ENCODE assay signal across 21 mouse cellular contexts in the genomic region with DNA sequence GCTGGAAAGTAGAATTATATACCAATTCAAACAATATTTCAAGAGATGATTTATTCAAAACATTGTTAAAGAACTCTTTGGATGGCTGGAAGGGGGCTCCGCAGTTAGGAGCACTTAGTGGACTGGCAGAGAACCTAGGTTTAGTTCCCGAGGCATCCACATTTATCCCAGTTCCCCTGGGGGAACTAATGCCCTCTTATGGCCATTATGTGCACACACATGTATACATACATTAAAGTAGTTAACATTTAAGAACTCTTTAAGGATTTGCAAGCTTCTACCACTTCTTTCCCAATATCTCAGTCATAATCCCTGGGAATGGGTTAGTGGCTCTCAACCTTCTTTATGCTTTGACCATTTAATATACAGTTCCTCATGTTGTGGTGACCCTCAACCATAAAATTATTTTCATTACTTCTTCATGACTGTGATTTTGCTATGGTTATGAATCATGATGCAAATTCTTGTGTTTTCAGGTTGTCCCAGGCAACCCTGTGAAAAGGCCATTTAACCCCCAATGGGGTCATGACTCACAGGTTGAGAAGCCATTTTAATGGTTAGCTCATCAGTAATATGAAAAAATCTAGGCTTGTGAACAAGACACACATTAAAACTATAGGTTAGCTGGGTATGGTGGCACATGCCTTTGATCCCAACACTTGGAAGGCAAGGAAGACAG. TPM values are rescaled to one million over a fixed set of nuclear protein-coding genes. Genes with fewer than 3 reads are reported as not detected.
DNase-seq lines count a peak whose midpoint lies in the region; ATAC-seq and TF ChIP-seq lines count a peak whose summit lies in the region.
"Had no signal": no experiment of that assay in that cellular context is flagged by ENCODE, and none has a peak within 500 bp of the region (broad histone marks: within the 10 kb centered on the region; RNA-seq: fewer than 3 reads in every experiment).

No protein-coding gene starts in this region.

- no peaks in the 10 kb centered on the region for H3K27me3 ChIP-seq in heart, postnatal 0 days (ENCODE audit: control insufficient read depth, insufficient read depth, low read length)
- no peaks in the 10 kb centered on the region for H3K27me3 ChIP-seq in lung, postnatal 0 days (replicated peaks; ENCODE audit: insufficient read depth, low read length)
- no peaks in the 10 kb centered on the region for H3K27me3 ChIP-seq in MEL (ENCODE audit: control insufficient read depth in 1 of 2, insufficient read depth in 2 of 2, low read length in 2 of 2)
- H3K27me3 ChIP-seq: heart, embryonic 13.5 days; hindbrain, embryonic 12.5 days; liver, embryonic 15.5 days; neural tube, embryonic 12.5 days; stomach, embryonic 15.5 days had no signal

- no peak overlapping the region for H3K9ac ChIP-seq in heart, postnatal 0 days (replicated peaks; ENCODE audit: low read depth, low read length)
- H3K9ac ChIP-seq in lung, postnatal 0 days (replicated peaks; ENCODE audit: low read depth) = no peak overlapping the region
- H3K9ac ChIP-seq in MEL (ENCODE audit: control insufficient read depth, low read depth, low read length, poor library complexity, severe bottlenecking) = no peak overlapping the region
- H3K9ac ChIP-seq: heart, embryonic 13.5 days; hindbrain, embryonic 12.5 days; liver, embryonic 15.5 days; neural tube, embryonic 12.5 days; stomach, embryonic 15.5 days had no signal

- H3K4me3 ChIP-seq in heart, postnatal 0 days (ENCODE audit: low read depth, low read length) = no peak overlapping the region
- H3K4me3 ChIP-seq in lung, postnatal 0 days (ENCODE audit: low read depth, low read length) = no peak overlapping the region
- H3K4me3 ChIP-seq in MEL (ENCODE audit: control insufficient read depth in 1 of 2, insufficient read depth in 1 of 2, low read depth in 2 of 2, low read length in 2 of 2) = no peak overlapping the region
- H3K4me3 ChIP-seq: heart, embryonic 13.5 days; hindbrain, embryonic 12.5 days; liver, embryonic 15.5 days; neural tube, embryonic 12.5 days; stomach, embryonic 15.5 days had no signal

- ATAC-seq in heart, postnatal 0 days (ENCODE audit: insufficient read depth, low read depth) = no peak
- ATAC-seq in lung, postnatal 0 days = no peak
- peak; percentile 63 for ATAC-seq in megakaryocyte-erythroid progenitor cell, adult 5-6 weeks (replicated peaks; ENCODE audit: low FRiP score, low TSS enrichment, poor library complexity, severe bottlenecking)
- ATAC-seq: CD4-positive, CD25-positive, alpha-beta regulatory T cell, adult 4 months; forebrain, embryonic 16.5 days; intestine, embryonic 16.5 days had no signal

- peak; percentile 32 for TF ChIP-seq RAD21 in MEL (IDR thresholded peaks at IDR 0.05; ENCODE audit: low read depth, low read length)

- no peak overlapping the region for H3K27ac ChIP-seq in heart, postnatal 0 days (ENCODE audit: low read depth)
- H3K27ac ChIP-seq in lung, postnatal 0 days (ENCODE audit: low read length) = no peak overlapping the region
- H3K27ac ChIP-seq in MEL (ENCODE audit: control insufficient read depth, low read depth, low read length) = no peak overlapping the region
- H3K27ac ChIP-seq: heart, embryonic 13.5 days; hindbrain, embryonic 12.5 days; liver, embryonic 15.5 days; macrophage; neural tube, embryonic 12.5 days; stomach, embryonic 15.5 days had no signal

- no peak overlapping the region for H3K4me2 ChIP-seq in heart, postnatal 0 days (ENCODE audit: low read depth, low read length)
- H3K4me2 ChIP-seq in lung, postnatal 0 days (replicated peaks; ENCODE audit: low read depth, low read length) = no peak overlapping the region
- H3K4me2 ChIP-seq: heart, embryonic 13.5 days; hindbrain, embryonic 12.5 days; liver, embryonic 15.5 days; neural tube, embryonic 12.5 days; stomach, embryonic 15.5 days had no signal

- TF ChIP-seq POLR2A in MEL (IDR thresholded peaks at IDR 0.05; ENCODE audit: control insufficient read depth in 1 of 2, insufficient read depth in 1 of 2, low read depth in 1 of 2, low read length in 2 of 2, poor library complexity in 1 of 2) = no peak

- DNase-seq in heart, postnatal 0 days (ENCODE audit: low spot score) = no peak
- no peak for DNase-seq in heart, adult 18-20 months
- DNase-seq in lung, postnatal 0 days (ENCODE audit: low spot score) = no peak
- DNase-seq in lung, adult 18-20 months = no peak
- no peak for DNase-seq in MEL (ENCODE audit: low read depth, low spot score)
- DNase-seq in spleen, postnatal 14 days (ENCODE audit: low spot score in 2 of 2) = no peak
- no peak for DNase-seq in kidney, adult 11 months
- DNase-seq: cerebellum, adult 18-20 months; gastrocnemius, postnatal 14 days; kidney, postnatal 25 days; left cerebral cortex, postnatal 4 days had no signal

- TF ChIP-seq CTCF in heart, postnatal 0 days (IDR thresholded peaks at IDR 0.05; ENCODE audit: low read depth) = 0 out of 2 replicates have a peak, but pooled peaks have one; percentile 19
- TF ChIP-seq CTCF in lung, postnatal 0 days (IDR thresholded peaks at IDR 0.05) = peak; percentile 53
- TF ChIP-seq CTCF in MEL (IDR thresholded peaks at IDR 0.05 in 2 of 3, conservative IDR thresholded peaks at IDR 0.05 in 1 of 3; ENCODE audit: control insufficient read depth in 1 of 3, insufficient read depth in 1 of 3, low read depth in 2 of 3, low read length in 3 of 3, poor library complexity in 1 of 3, severe bottlenecking in 1 of 3) = peak in 2 of 3 experiments; percentile 21 to 46; a peak in 4 of 6 replicates

- no peaks in the 10 kb centered on the region for H3K79me2 ChIP-seq in MEL (ENCODE audit: control insufficient read depth, insufficient read depth, low read length, poor library complexity)

- H3K9me3 ChIP-seq in heart, postnatal 0 days (replicated peaks; ENCODE audit: control insufficient read depth, low read length) = no peaks in the 10 kb centered on the region
- H3K9me3 ChIP-seq in lung, postnatal 0 days (ENCODE audit: low read length) = no peaks in the 10 kb centered on the region
- no peaks in the 10 kb centered on the region for H3K9me3 ChIP-seq in MEL (replicated peaks; ENCODE audit: insufficient read depth, low read length)
- H3K9me3 ChIP-seq: heart, embryonic 13.5 days; hindbrain, embryonic 12.5 days; liver, embryonic 15.5 days; neural tube, embryonic 12.5 days; stomach, embryonic 15.5 days had no signal

- no peak for TF ChIP-seq EP300 in heart, postnatal 0 days (IDR thresholded peaks at IDR 0.05; ENCODE audit: low read depth)
- no peak for TF ChIP-seq EP300 in lung, postnatal 0 days (IDR thresholded peaks at IDR 0.05)
- TF ChIP-seq EP300 in MEL (IDR thresholded peaks at IDR 0.05; ENCODE audit: low read depth in 1 of 2, low read length in 2 of 2) = no peak

- 75% methylated on average over 2 of the region's 2 CpGs for WGBS in heart, postnatal 0 days
- 59% methylated on average over 2 of the region's 2 CpGs for WGBS in lung, postnatal 0 days

- no peaks in the 10 kb centered on the region for H3K4me1 ChIP-seq in heart, postnatal 0 days (ENCODE audit: control insufficient read depth, insufficient read depth)
- no peaks in the 10 kb centered on the region for H3K4me1 ChIP-seq in lung, postnatal 0 days (ENCODE audit: insufficient read depth, low read depth, low read length)
- H3K4me1 ChIP-seq in MEL (ENCODE audit: control insufficient read depth in 1 of 2, insufficient read depth in 2 of 2, low read length in 2 of 2) = no peaks in the 10 kb centered on the region
- H3K4me1 ChIP-seq: heart, embryonic 13.5 days; hindbrain, embryonic 12.5 days; liver, embryonic 15.5 days; neural tube, embryonic 12.5 days; stomach, embryonic 15.5 days had no signal

- H3K36me3 ChIP-seq in heart, postnatal 0 days (replicated peaks; ENCODE audit: control insufficient read depth, insufficient read depth, low read length) = no peaks in the 10 kb centered on the region
- no peaks in the 10 kb centered on the region for H3K36me3 ChIP-seq in lung, postnatal 0 days (ENCODE audit: insufficient read depth, low read length)
- H3K36me3 ChIP-seq in MEL (ENCODE audit: control insufficient read depth in 1 of 2, insufficient read depth in 2 of 2, low read length in 2 of 2) = no peaks in the 10 kb centered on the region
- H3K36me3 ChIP-seq: heart, embryonic 13.5 days; hindbrain, embryonic 12.5 days; liver, embryonic 15.5 days; neural tube, embryonic 12.5 days; stomach, embryonic 15.5 days had no signal

TF ChIP-seq in MEL, 35 proteins besides CTCF, POLR2A, EP300 and RAD21:
- TF ChIP-seq SMC3 (IDR thresholded peaks at IDR 0.05; ENCODE audit: low read depth, low read length) (peak; percentile 54), ZNF384 (IDR thresholded peaks at IDR 0.05; ENCODE audit: low read depth, low read length) (no peak)

RNA-seq across cellular contexts. Expression of a gene that starts 27.2 kb away (rescaled TPM):
- 2.3 and 4.0 TPM in 2 replicates for total RNA-seq in heart, postnatal 0 days (2014; rRNA removed; ENCODE audit: low replicate concordance)
- polyA plus RNA-seq in heart, postnatal 0 days (2015; fragmentation: Nextera tagmentation; extraction: Ambion mirVana) = 5.0 and 5.5 TPM in 2 replicates
- 1 to 10 TPM; 2.4 to 2.8 TPM for total RNA-seq in heart, adult 18-20 months (2021)
- polyA plus RNA-seq in lung, postnatal 0 days (2015; fragmentation: Nextera tagmentation; extraction: Ambion mirVana) = 3.2 and 3.4 TPM in 2 replicates
- not detected in 2 replicates for total RNA-seq in MEL (2012; rRNA removed)
- polyA plus RNA-seq in MEL (2012; ENCODE audit: insufficient read depth in 1 of 2, insufficient read length in 2 of 2, low read depth in 1 of 2, low replicate concordance in 2 of 2, missing spikeins in 1 of 2) = not detected
- total RNA-seq in megakaryocyte-erythroid progenitor cell, adult 5-6 weeks (2014; fragmentation: Nextera tagmentation) = 0.57 TPM in 1 of 2 replicates, not detected in the other
- total RNA-seq in megakaryocyte-erythroid progenitor cell, adult 5-6 weeks (2017) = not detected in 2 replicates
- polyA plus RNA-seq: CD4-positive, CD25-positive, alpha-beta regulatory T cell, adult 4 months; macrophage had no signal
